29 mouse cellular contexts compared by ENCODE assay signal in the genomic region with DNA sequence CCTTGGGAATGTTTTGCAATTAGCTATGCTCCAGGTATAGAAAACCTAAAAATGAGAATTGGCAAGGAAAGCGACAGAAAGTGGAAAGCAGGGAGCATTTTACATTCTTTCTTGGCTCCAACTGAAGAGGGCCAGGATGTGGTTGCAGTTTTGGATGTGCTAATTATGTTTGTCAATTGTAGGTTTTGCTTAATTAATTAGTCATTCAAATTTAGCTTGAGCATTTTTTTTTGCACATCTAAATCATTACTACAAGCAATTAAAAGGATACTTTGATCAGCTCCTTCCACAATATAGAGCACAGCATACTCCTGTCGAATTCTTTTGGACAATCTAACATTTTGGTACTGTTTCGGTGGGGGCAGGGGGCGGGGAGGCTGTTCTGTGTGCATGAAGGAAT. TPM values are rescaled to one million over a fixed set of nuclear protein-coding genes. Genes with fewer than 3 reads are reported as not detected.
"Had no signal": no experiment of that assay in that cellular context is flagged by ENCODE, and none has a peak within 500 bp of the region (broad histone marks: within the 10 kb centered on the region; RNA-seq: fewer than 3 reads in every experiment).

No protein-coding gene starts in this region.

- ATAC-seq: forebrain, embryonic 13.5 days; forebrain, embryonic 15.5 days; forebrain, embryonic 16.5 days; forebrain, postnatal 0 days had no signal

- H3K4me3 ChIP-seq: embryonic facial prominence, embryonic 10.5 days; embryonic facial prominence, embryonic 12.5 days; embryonic facial prominence, embryonic 13.5 days; embryonic facial prominence, embryonic 15.5 days; erythroblast, embryonic 14.5 days; forebrain, embryonic 10.5 days; forebrain, embryonic 13.5 days; forebrain, embryonic 15.5 days; gastrocnemius, adult 2 months; heart, adult 2 months; heart, embryonic 10.5 days; heart, embryonic 12.5 days had no signal

- H3K27me3 ChIP-seq: embryonic facial prominence, embryonic 12.5 days; embryonic facial prominence, embryonic 13.5 days; embryonic facial prominence, embryonic 15.5 days; forebrain, embryonic 13.5 days; forebrain, embryonic 15.5 days; heart, embryonic 12.5 days had no signal

- DNase-seq: cerebellum, adult 9-10 months; cerebellum, adult 9-11 months; cerebellum, postnatal 10 days; cerebellum, postnatal 14 days; cerebellum, postnatal 25 days; cerebellum, postnatal 36 days; embryo, embryonic 11 days; forebrain, postnatal 0 days; gastrocnemius, adult 2 months; gastrocnemius, postnatal 10 days; gastrocnemius, postnatal 14 days; gastrocnemius, postnatal 25 days; gastrocnemius, postnatal 36 days; heart, adult 18-20 months; heart, adult 2 months had no signal

- H3K9me3 ChIP-seq: embryonic facial prominence, embryonic 10.5 days; embryonic facial prominence, embryonic 12.5 days; embryonic facial prominence, embryonic 13.5 days; embryonic facial prominence, embryonic 15.5 days; forebrain, embryonic 10.5 days; forebrain, embryonic 13.5 days; forebrain, embryonic 15.5 days; heart, embryonic 10.5 days; heart, embryonic 12.5 days had no signal

- H3K27ac ChIP-seq: embryonic facial prominence, embryonic 10.5 days; embryonic facial prominence, embryonic 12.5 days; embryonic facial prominence, embryonic 13.5 days; embryonic facial prominence, embryonic 15.5 days; forebrain, embryonic 10.5 days; forebrain, embryonic 13.5 days; forebrain, embryonic 15.5 days; gastrocnemius, adult 2 months; heart, adult 2 months; heart, embryonic 10.5 days had no signal

- H3K4me1 ChIP-seq: embryonic facial prominence, embryonic 10.5 days; embryonic facial prominence, embryonic 12.5 days; embryonic facial prominence, embryonic 13.5 days; embryonic facial prominence, embryonic 15.5 days; heart, embryonic 10.5 days; heart, embryonic 12.5 days had no signal

- H3K36me3 ChIP-seq: embryonic facial prominence, embryonic 10.5 days; embryonic facial prominence, embryonic 12.5 days; embryonic facial prominence, embryonic 13.5 days; embryonic facial prominence, embryonic 15.5 days; forebrain, embryonic 10.5 days; forebrain, embryonic 15.5 days; heart, embryonic 10.5 days; heart, embryonic 12.5 days had no signal

- H3K4me2 ChIP-seq: embryonic facial prominence, embryonic 12.5 days; embryonic facial prominence, embryonic 13.5 days; embryonic facial prominence, embryonic 15.5 days; forebrain, embryonic 13.5 days; forebrain, embryonic 15.5 days; heart, embryonic 11.5 days; heart, embryonic 12.5 days had no signal

- H3K9ac ChIP-seq: embryonic facial prominence, embryonic 12.5 days; embryonic facial prominence, embryonic 13.5 days; embryonic facial prominence, embryonic 15.5 days; forebrain, embryonic 13.5 days; forebrain, embryonic 15.5 days; forebrain, postnatal 0 days; heart, embryonic 12.5 days had no signal

RNA-seq across cellular contexts. Expression of gene Gnao1, which starts 53.8 kb away (rescaled TPM):
- total RNA-seq: common myeloid progenitor, adult 5-6 weeks; granulocyte monocyte progenitor cell, adult 5-6 weeks had no signal
